Mouse (Mus musculus) heart, postnatal 0 days (tissue): Measurements from ENCODE around the gene Kctd13. TPM values are rescaled to one million over a fixed set of nuclear protein-coding genes. Genes with fewer than 3 reads are reported as not detected.

ENCODE experiments used
- ATAC-seq: fragments of 200-750 bp; cut with Nextera tagmentation; 2 replicates; pipeline ENCODE4 v1.8.0; 2017; ENCODE audit warnings: low read depth, moderate number of reproducible peaks, moderate library complexity; ENCODE audit not compliant: insufficient read depth
- DNase-seq: peaks from one replicate; pipeline ENCODE4 v3.0.0-alpha.2; 2016; ENCODE audit warnings: low spot score
- H3K27ac ChIP-seq: fragments of 300-500 bp; sonication (generic); 2 replicates; pipeline ENCODE4 v1.5.1; 2014; ENCODE audit warnings: low read depth, mild to moderate bottlenecking
- H3K27me3 ChIP-seq: fragments of 300-500 bp; sonication (generic); 2 replicates; pipeline ENCODE4 v1.6.1; 2014; ENCODE audit warnings: low read length, mixed read lengths; ENCODE audit not compliant: control insufficient read depth, insufficient read depth
- H3K36me3 ChIP-seq: fragments of 300-500 bp; sonication (generic); replicated peaks from 2 replicates; pipeline ENCODE4 v1.6.1; 2014; ENCODE audit warnings: low read length, mixed read lengths; ENCODE audit not compliant: control insufficient read depth, insufficient read depth
- H3K4me1 ChIP-seq: fragments of 300-500 bp; sonication (generic); 2 replicates; pipeline ENCODE4 v1.6.1; 2014; ENCODE audit warnings: antibody characterized with exemption; ENCODE audit not compliant: control insufficient read depth, insufficient read depth
- H3K4me2 ChIP-seq: fragments of 300-500 bp; sonication (generic); 2 replicates; pipeline ENCODE4 v1.6.1; 2014; ENCODE audit warnings: low read depth, mild to moderate bottlenecking, low read length, moderate library complexity
- H3K4me3 ChIP-seq: fragments of 300-500 bp; sonication (generic); 2 replicates; pipeline ENCODE4 v1.5.1; 2014; ENCODE audit warnings: low read depth, low read length
- H3K9ac ChIP-seq: fragments of 300-500 bp; sonication (generic); replicated peaks from 2 replicates; pipeline ENCODE4 v1.6.1; 2014; ENCODE audit warnings: low read depth, low read length, mixed read lengths
- H3K9me3 ChIP-seq: fragments of 300-500 bp; sonication (generic); replicated peaks from 2 replicates; pipeline ENCODE4 v1.6.1; 2016; ENCODE audit warnings: low read length; ENCODE audit not compliant: control insufficient read depth
- CTCF ChIP-seq: IDR thresholded peaks from 2 replicates; pipeline ENCODE4 v1.5.1; 2016; ENCODE audit warnings: antibody characterized with exemption, control low read depth, low read depth
- EP300 ChIP-seq: IDR thresholded peaks from 2 replicates; pipeline ENCODE4 v1.6.1; 2016; ENCODE audit warnings: antibody characterized with exemption, low read depth
- whole genome bisulfite sequencing: fragments of 180-500 bp; shearing (Covaris S2); extraction: QIAGEN DNeasy Blood & Tissue Kit; methylation state at CpG from one replicate; pipeline ENCODE4 v1.1.7; 2014; 5-methylcytosine and 5-hydroxymethylcytosine counted together
- polyA plus RNA-seq: library from polyadenylated mRNA; unstranded; fragments of >200 nt; fragmentation: Nextera tagmentation; extraction: Ambion mirVana; gene quantifications from 2 replicates; pipeline ENCODE4 v1.2.1, GENCODE M21; 2015
- total RNA-seq: library from RNA; depleted of rRNA; stranded (reverse); fragments of >200 nt; gene quantifications from 2 replicates; pipeline ENCODE4 v1.2.3, GENCODE M21; 2014; ENCODE audit warnings: low replicate concordance

Gene Kctd13
- total and polyA plus RNA-seq, 2 experiments from 2014 or later = 6.8 to 11.2 TPM

DNA sequence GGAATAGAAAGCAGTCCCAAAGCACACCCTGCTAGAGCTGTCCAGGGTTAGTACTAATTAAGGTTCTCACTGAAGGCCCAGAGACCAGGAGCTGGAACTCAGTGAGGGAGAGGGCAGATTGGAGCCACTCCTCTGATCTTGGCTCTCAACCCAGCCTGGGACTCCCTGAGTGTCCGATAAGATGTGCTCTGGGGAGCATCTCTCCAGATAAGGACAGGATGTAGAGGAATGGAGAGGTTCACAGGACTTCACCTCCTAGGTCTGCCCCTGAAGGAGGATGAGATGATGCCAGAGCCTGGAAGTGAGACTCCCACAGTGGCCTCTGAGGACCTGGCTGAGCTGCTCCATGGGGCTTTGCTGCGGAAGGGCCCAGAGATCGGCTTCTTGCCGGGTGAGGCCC is 23.1 kb downstream of the Kctd13 start:
- no peak for DNase-seq
- Histone ChIP-seq H3K9me3 (no peaks in the 10 kb centered on the region), H3K27me3 (peaks cover 26% of the 10 kb centered on the region), H3K9ac (no peak overlapping the region), H3K27ac (no peak overlapping the region), H3K4me2 (peak overlapping the region; percentile 87; the same call in 1 of the 2 replicates), H3K4me3 (no peak overlapping the region), H3K4me1 (peaks cover 15% of the 10 kb centered on the region), H3K36me3 (no peaks in the 10 kb centered on the region)
- 14% methylated on average over 4 of the region's 4 CpGs for WGBS
- TF ChIP-seq EP300 (no peak), CTCF (no peak)
- no peak for ATAC-seq

DNA sequence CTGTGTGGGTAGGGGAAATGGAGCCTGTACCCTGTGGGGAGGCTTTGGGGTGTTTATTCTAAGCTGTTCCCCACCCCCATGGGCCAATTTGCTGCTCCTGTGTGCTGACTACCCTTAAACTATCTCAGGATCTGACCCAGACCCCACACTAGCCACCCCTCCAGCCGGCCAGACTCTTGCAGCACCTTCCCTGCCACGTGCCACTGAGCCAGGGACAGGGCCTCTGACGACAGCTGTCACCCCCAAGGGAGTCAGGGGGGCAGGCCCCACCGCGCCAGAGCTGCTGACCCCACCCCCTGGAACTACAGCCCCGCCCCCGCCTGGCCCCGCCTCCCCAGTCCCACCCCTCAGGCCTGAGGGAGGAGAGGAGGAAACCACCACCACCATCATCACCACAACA is 24.0 kb downstream of the Kctd13 start:
- no peaks in the 10 kb centered on the region for H3K36me3 ChIP-seq
- H3K9me3 ChIP-seq = no peaks in the 10 kb centered on the region
- H3K4me2 ChIP-seq = no peak overlapping the region
- ATAC-seq (no peak), DNase-seq (no peak)
- H3K4me3 ChIP-seq = no peak overlapping the region
- no peak for TF ChIP-seq CTCF
- no peak for TF ChIP-seq EP300
- peaks cover 15% of the 10 kb centered on the region for H3K4me1 ChIP-seq
- peaks cover 26% of the 10 kb centered on the region for H3K27me3 ChIP-seq
- H3K27ac ChIP-seq = no peak overlapping the region
- WGBS = 0% methylated on average over 7 of the region's 8 CpGs
- no peak overlapping the region for H3K9ac ChIP-seq

DNA sequence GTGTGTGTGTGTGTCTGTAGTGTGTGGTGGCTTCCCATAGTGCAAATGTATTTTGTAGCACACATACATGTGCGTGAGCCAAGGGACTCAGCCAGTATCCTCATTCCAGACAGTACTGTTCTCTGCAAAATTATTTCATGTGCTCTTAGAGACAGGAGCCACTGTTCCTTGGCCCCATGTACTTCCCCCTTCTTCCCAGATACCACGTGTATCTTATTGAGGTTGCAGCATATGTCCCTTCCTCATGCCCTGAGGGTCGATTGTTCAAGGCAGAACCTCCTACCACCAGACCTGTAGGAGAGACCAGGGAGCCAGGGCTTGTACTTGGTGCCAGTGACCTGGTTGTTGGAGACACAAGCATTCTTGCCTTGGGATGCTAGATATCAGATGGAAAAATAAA is 26.4 kb downstream of the Kctd13 start:
- Histone ChIP-seq H3K9me3 (no peaks in the 10 kb centered on the region), H3K27me3 (peaks cover 19% of the 10 kb centered on the region), H3K4me1 (peaks cover 8% of the 10 kb centered on the region), H3K27ac (no peak overlapping the region), H3K36me3 (no peaks in the 10 kb centered on the region), H3K4me2 (no peak overlapping the region), H3K9ac (no peak overlapping the region), H3K4me3 (no peak overlapping the region)
- 49% methylated on average over 3 of the region's 3 CpGs for WGBS
- DNase-seq (no peak), ATAC-seq (no peak)
- TF ChIP-seq EP300 (no peak), CTCF (no peak)

DNA sequence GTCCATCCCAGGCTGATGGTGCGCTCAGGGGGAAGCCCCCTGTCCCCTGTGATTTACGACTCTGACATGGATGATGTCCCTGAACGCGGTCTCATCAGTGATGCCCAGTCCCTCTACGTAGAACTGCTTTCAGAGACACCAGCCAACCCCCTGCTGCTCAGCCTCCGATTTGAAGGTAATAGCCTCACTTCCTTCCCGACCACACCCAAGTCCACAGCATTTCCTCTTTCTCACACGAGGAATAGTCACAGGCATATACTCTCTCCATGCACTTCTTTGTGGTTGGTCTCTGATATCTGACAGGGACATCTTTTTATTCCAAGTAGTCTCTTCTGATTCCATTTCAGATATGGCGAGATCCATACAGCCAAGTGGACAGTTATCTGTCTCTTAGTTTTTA is 31.1 kb downstream of the Kctd13 start:
- WGBS = 59% methylated on average over 9 of the region's 9 CpGs
- DNase-seq = no peak

DNA sequence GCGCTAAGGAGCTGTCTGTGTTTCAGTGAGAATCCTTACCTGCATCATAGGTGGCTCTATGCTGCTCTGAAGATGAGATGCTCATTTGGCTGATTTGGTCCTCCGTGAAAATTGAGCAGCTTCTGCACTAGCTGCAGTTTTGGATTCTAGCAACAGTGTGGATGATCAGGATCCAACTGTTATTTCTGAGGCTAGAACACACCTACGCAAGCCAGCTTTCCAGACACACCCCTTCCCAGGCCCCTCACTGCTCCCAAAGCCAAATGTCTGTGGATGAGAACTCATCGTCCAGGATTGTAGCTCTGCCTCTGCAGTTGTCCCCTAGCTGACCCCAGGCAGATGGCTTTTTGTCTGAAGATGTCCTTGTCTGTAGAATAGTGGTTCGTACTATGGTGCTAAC is 32.4 kb downstream of the Kctd13 start:
- no peak for ATAC-seq
- no peak overlapping the region for H3K4me2 ChIP-seq
- no peak for TF ChIP-seq CTCF
- no peak for TF ChIP-seq EP300
- no peak overlapping the region for H3K9ac ChIP-seq
- no peaks in the 10 kb centered on the region for H3K4me1 ChIP-seq
- H3K27ac ChIP-seq = no peak overlapping the region
- H3K36me3 ChIP-seq = no peaks in the 10 kb centered on the region
- H3K27me3 ChIP-seq = peaks cover 13% of the 10 kb centered on the region
- DNase-seq = no peak
- no peaks in the 10 kb centered on the region for H3K9me3 ChIP-seq
- WGBS = 72% methylated on average over 5 of the region's 5 CpGs
- no peak overlapping the region for H3K4me3 ChIP-seq

More for the DNA sequence above, 31.1 kb downstream of the Kctd13 start:
- Histone ChIP-seq H3K9ac (no peak overlapping the region), H3K4me1 (no peaks in the 10 kb centered on the region), H3K27ac (no peak overlapping the region), H3K27me3 (peaks cover 13% of the 10 kb centered on the region), H3K4me3 (no peak overlapping the region), H3K9me3 (no peaks in the 10 kb centered on the region), H3K36me3 (no peaks in the 10 kb centered on the region), H3K4me2 (no peak overlapping the region)
- no peak for ATAC-seq
- no peak for TF ChIP-seq EP300
- no peak for TF ChIP-seq CTCF

DNA sequence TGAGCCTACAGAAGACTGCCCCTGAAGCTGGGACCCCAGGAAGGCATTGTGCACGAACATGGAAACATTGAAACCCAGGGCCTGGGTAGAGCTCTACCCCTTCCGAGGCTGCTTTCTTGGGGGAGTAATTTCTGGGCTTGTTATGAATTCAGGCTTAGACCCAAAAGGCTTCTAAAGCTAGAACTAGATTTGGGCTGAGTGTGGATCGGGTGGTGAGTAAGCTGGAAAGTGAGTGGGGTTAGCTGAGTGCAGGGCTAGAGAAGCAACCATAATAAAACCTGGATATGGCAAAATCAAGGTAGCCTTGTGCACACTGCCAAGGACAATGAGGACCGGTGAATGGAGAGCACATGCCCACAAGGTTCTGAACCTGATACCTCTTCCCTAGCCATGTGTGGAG is 33.3 kb downstream of the Kctd13 start:
- no peak overlapping the region for H3K4me2 ChIP-seq
- H3K27ac ChIP-seq = no peak overlapping the region
- no peaks in the 10 kb centered on the region for H3K36me3 ChIP-seq
- no peak for DNase-seq
- no peak overlapping the region for H3K9ac ChIP-seq
- peaks cover 13% of the 10 kb centered on the region for H3K27me3 ChIP-seq
- H3K4me3 ChIP-seq = no peak overlapping the region
- no peaks in the 10 kb centered on the region for H3K4me1 ChIP-seq
- ATAC-seq = no peak
- WGBS = 74% methylated on average over 4 of the region's 4 CpGs
- TF ChIP-seq CTCF (no peak), EP300 (no peak)
- no peaks in the 10 kb centered on the region for H3K9me3 ChIP-seq
